Mouse (Mus musculus) G1E (cell line): ENCODE measurements at regions not wholly inside any gene's neighbourhood (a gene's known extent, or its start where the extent isn't known, plus 50 kb on each side); places are given as distances from the start of the nearest gene placed in this dataset.

ENCODE experiments used
- ATAC-seq: 2 replicates; pipeline ENCODE4 v1.8.0; 2016; ENCODE audit warnings: mild to moderate bottlenecking; ENCODE audit not compliant: insufficient number of reproducible peaks, poor library complexity, low FRiP score, severe bottlenecking; ENCODE audit errors: extremely low read depth
- DNase-seq: peaks from one replicate; pipeline ENCODE4 v3.0.0; 2012; ENCODE audit warnings: low spot score
- H3K27me3 ChIP-seq: 2 replicates; pipeline ENCODE4 v1.6.1; 2012; ENCODE audit warnings: mild to moderate bottlenecking, low read length, inconsistent platforms; ENCODE audit not compliant: insufficient read depth
- H3K36me3 ChIP-seq: replicated peaks from 2 replicates; pipeline ENCODE3; 2012; ENCODE audit warnings: mild to moderate bottlenecking, inconsistent platforms
- H3K4me1 ChIP-seq: 2 replicates; pipeline ENCODE4 v1.6.1; 2012; ENCODE audit warnings: low read depth, low read length, inconsistent platforms, mixed read lengths; ENCODE audit not compliant: insufficient read depth
- H3K4me3 ChIP-seq: 2 replicates; pipeline ENCODE4 v1.5.1; 2012; ENCODE audit warnings: low read depth, mild to moderate bottlenecking, inconsistent platforms, low read length, moderate library complexity, mixed read lengths
- H3K9me3 ChIP-seq: replicated peaks from 2 replicates; pipeline ENCODE4 v1.6.1; 2012; ENCODE audit warnings: inconsistent platforms
- CTCF ChIP-seq: IDR thresholded peaks from 2 replicates; pipeline ENCODE4 v1.5.1; 2012; ENCODE audit warnings: low read depth, low read length, inconsistent platforms, mixed read lengths
- GATA1 ChIP-seq: IDR thresholded peaks from 2 replicates; pipeline ENCODE4 v1.6.1; 2012; ENCODE audit warnings: borderline replicate concordance, low read length, inconsistent platforms, mixed read lengths
- GATA2 ChIP-seq: IDR thresholded peaks from 2 replicates; pipeline ENCODE4 v1.6.1; 2012; ENCODE audit warnings: low read depth, low read length, inconsistent platforms, borderline replicate concordance
- POLR2AphosphoS5 ChIP-seq: IDR thresholded peaks from 2 replicates; pipeline ENCODE4 v1.6.1; 2012; ENCODE audit warnings: low read depth, low read length, inconsistent platforms; ENCODE audit not compliant: insufficient replicate concordance
- TAL1 ChIP-seq: conservative IDR thresholded peaks from 2 replicates; pipeline ENCODE4 v1.6.1; 2012; ENCODE audit warnings: low read depth, low read length, inconsistent platforms, mixed read lengths

GRCm38 (mm10) chr10:95031371-95031770 lies 86.7 kb upstream of the Plxnc1 start:
- Histone ChIP-seq H3K4me3 (no peak overlapping the region), H3K9me3 (no peaks in the 10 kb centered on the region), H3K36me3 (no peaks in the 10 kb centered on the region), H3K4me1 (no peaks in the 10 kb centered on the region), H3K27me3 (peaks cover 32% of the 10 kb centered on the region)
- ATAC-seq, result no peak
- no peak for TF ChIP-seq TAL1
- no peak for TF ChIP-seq GATA2
- no peak for TF ChIP-seq GATA1
- no peak for TF ChIP-seq CTCF
- TF ChIP-seq POLR2AphosphoS5, result no peak
- no peak for DNase-seq

- H3K4me3 ChIP-seq, result no peak overlapping the region
- no peaks in the 10 kb centered on the region for H3K9me3 ChIP-seq
- TF ChIP-seq CTCF, result no peak
- no peak for TF ChIP-seq GATA1
- no peak for TF ChIP-seq POLR2AphosphoS5
- no peak for TF ChIP-seq GATA2
- TF ChIP-seq TAL1, result no peak
- no peaks in the 10 kb centered on the region for H3K36me3 ChIP-seq
- H3K4me1 ChIP-seq, result no peaks in the 10 kb centered on the region
- no peak for ATAC-seq
- H3K27me3 ChIP-seq, result peaks cover 33% of the 10 kb centered on the region
- DNase-seq, result no peak
Measured at GRCm38 (mm10) chr10:95030801-95031200, 86.2 kb upstream of the Plxnc1 start.

GRCm38 (mm10) chr10:95029554-95029953 lies 84.9 kb upstream of the Plxnc1 start:
- ATAC-seq (no peak), DNase-seq (no peak)
- Histone ChIP-seq H3K4me1 (no peaks in the 10 kb centered on the region), H3K4me3 (no peak overlapping the region), H3K27me3 (peaks cover 29% of the 10 kb centered on the region), H3K9me3 (no peaks in the 10 kb centered on the region), H3K36me3 (no peaks in the 10 kb centered on the region)
- no peak for TF ChIP-seq GATA1
- TF ChIP-seq TAL1, result no peak
- TF ChIP-seq GATA2, result no peak
- TF ChIP-seq POLR2AphosphoS5, result no peak

- H3K4me3 ChIP-seq, result no peak overlapping the region
- DNase-seq (no peak), ATAC-seq (no peak)
- no peaks in the 10 kb centered on the region for H3K36me3 ChIP-seq
- no peaks in the 10 kb centered on the region for H3K9me3 ChIP-seq
- H3K4me1 ChIP-seq, result no peaks in the 10 kb centered on the region
- TF ChIP-seq CTCF, result no peak
- no peak for TF ChIP-seq TAL1
- no peak for TF ChIP-seq GATA2
- no peak for TF ChIP-seq POLR2AphosphoS5
- no peak for TF ChIP-seq GATA1
- H3K27me3 ChIP-seq, result peaks cover 22% of the 10 kb centered on the region
Measured at GRCm38 (mm10) chr10:95025569-95026327, 81.1 kb upstream of the Plxnc1 start.

- DNase-seq, result no peak
- Histone ChIP-seq H3K9me3 (no peaks in the 10 kb centered on the region), H3K4me1 (0 out of 2 replicates have a peak, but pooled peaks cover 2% of the 10 kb centered on the region), H3K4me3 (no peak overlapping the region), H3K36me3 (no peaks in the 10 kb centered on the region), H3K27me3 (peaks cover 12% of the 10 kb centered on the region)
- TF ChIP-seq GATA2, result no peak
- TF ChIP-seq TAL1, result no peak
- no peak for TF ChIP-seq GATA1
- no peak for ATAC-seq
Measured at GRCm38 (mm10) chr10:95021209-95021608, 76.6 kb upstream of the Plxnc1 start.

GRCm38 (mm10) chr10:95016896-95017295 lies 72.3 kb upstream of the Plxnc1 start:
- Histone ChIP-seq H3K4me1 (0 out of 2 replicates have a peak, but pooled peaks cover 2% of the 10 kb centered on the region), H3K27me3 (peaks cover 6% of the 10 kb centered on the region), H3K9me3 (no peaks in the 10 kb centered on the region), H3K4me3 (no peak overlapping the region), H3K36me3 (no peaks in the 10 kb centered on the region)
- TF ChIP-seq GATA1 (no peak), CTCF (no peak), POLR2AphosphoS5 (no peak), GATA2 (no peak), TAL1 (no peak)
- ATAC-seq, result no peak
- DNase-seq, result no peak
